Mouse (Mus musculus) midbrain, embryonic 11.5 days (tissue): ENCODE data around the gene Klhl7. TPM values are rescaled to one million over a fixed set of nuclear protein-coding genes. Genes with fewer than 3 reads are reported as not detected.

ENCODE experiments used
- ATAC-seq: fragments of 200-750 bp; cut with Nextera tagmentation; 2 replicates; pipeline ENCODE4 v1.8.0; 2017; ENCODE audit warnings: moderate TSS enrichment, moderate library complexity; ENCODE audit not compliant: low FRiP score
- DNase-seq: peaks from one replicate; pipeline ENCODE4 v3.0.0; 2015; ENCODE audit warnings: low spot score; ENCODE audit errors: missing footprints
- H3K27ac ChIP-seq: fragments of 300-500 bp; sonication (generic); 2 replicates; pipeline ENCODE4 v1.5.1; 2014; ENCODE audit warnings: low read depth, low read length
- H3K27me3 ChIP-seq: fragments of 300-500 bp; sonication (generic); 2 replicates; pipeline ENCODE4 v1.6.1; 2014; ENCODE audit warnings: mild to moderate bottlenecking, low read length, moderate library complexity, mixed read lengths; ENCODE audit not compliant: control insufficient read depth, insufficient read depth
- H3K36me3 ChIP-seq: fragments of 300-500 bp; sonication (generic); 2 replicates; pipeline ENCODE4 v1.6.1; 2014; ENCODE audit warnings: mild to moderate bottlenecking, low read length, moderate library complexity, mixed read lengths; ENCODE audit not compliant: control insufficient read depth, insufficient read depth
- H3K4me1 ChIP-seq: fragments of 300-500 bp; sonication (generic); 2 replicates; pipeline ENCODE4 v1.6.1; 2014; ENCODE audit warnings: low read length; ENCODE audit not compliant: control insufficient read depth, insufficient read depth
- H3K4me2 ChIP-seq: fragments of 300-500 bp; sonication (generic); 2 replicates; pipeline ENCODE4 v1.6.1; 2014; ENCODE audit warnings: mild to moderate bottlenecking, moderate library complexity
- H3K4me3 ChIP-seq: fragments of 300-500 bp; sonication (generic); 2 replicates; pipeline ENCODE4 v1.5.1; 2014; ENCODE audit warnings: low read depth, low read length
- H3K9ac ChIP-seq: fragments of 300-500 bp; sonication (generic); 2 replicates; pipeline ENCODE4 v1.6.1; 2014; ENCODE audit warnings: low read length
- H3K9me3 ChIP-seq: fragments of 300-500 bp; sonication (generic); 2 replicates; pipeline ENCODE4 v1.6.1; 2016; ENCODE audit warnings: low read length; ENCODE audit not compliant: control insufficient read depth
- WGBS: fragments of 180-500 bp; shearing (Covaris S2); extraction: QIAGEN DNeasy Blood & Tissue Kit; methylation state at CpG from one replicate; pipeline ENCODE4 v1.1.7; 2014; 5-methylcytosine and 5-hydroxymethylcytosine counted together
- polyA plus RNA-seq: library from polyadenylated mRNA; unstranded; fragments of >200 nt; fragmentation: Nextera tagmentation; extraction: Ambion mirVana; gene quantifications from 2 replicates; pipeline ENCODE4 v1.2.1, GENCODE M21; 2014

The Klhl7 gene
- polyA plus RNA-seq, 1 experiment from 2014 or later = 116 TPM

DNA sequence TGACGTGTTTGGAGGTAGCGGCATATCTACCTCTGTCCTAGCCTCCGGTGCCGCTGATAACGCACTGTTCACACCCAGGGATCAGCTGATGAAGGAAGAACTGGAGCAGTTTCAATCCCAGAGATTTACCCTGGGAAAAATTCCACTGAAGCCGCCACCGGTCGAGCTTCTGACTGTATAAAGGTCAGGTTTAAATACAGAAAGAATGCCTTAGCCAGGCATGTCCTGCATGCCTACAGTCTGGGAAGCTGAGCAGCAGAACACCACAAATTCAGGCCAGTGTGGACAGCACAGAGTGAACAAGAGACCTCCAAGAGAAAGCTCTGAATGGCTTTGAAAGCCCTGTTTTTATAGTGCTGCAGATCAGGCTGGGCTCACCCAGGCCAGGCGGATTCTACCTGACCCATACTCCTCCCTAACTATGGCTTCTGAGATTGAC lies 81.9 kb downstream of the Klhl7 start:
- no peak overlapping the region for H3K4me3 ChIP-seq
- no peak for ATAC-seq
- H3K4me2 ChIP-seq = no peak overlapping the region
- WGBS = 97% methylated on average over 9 of the region's 9 CpGs
- H3K27me3 ChIP-seq = no peaks in the 10 kb centered on the region
- DNase-seq = no peak
- no peaks in the 10 kb centered on the region for H3K9me3 ChIP-seq
- H3K36me3 ChIP-seq = peaks cover 5% of the 10 kb centered on the region; the same call in 1 of the 2 replicates
- H3K27ac ChIP-seq = no peak overlapping the region
- no peak overlapping the region for H3K9ac ChIP-seq
- no peaks in the 10 kb centered on the region for H3K4me1 ChIP-seq

DNA sequence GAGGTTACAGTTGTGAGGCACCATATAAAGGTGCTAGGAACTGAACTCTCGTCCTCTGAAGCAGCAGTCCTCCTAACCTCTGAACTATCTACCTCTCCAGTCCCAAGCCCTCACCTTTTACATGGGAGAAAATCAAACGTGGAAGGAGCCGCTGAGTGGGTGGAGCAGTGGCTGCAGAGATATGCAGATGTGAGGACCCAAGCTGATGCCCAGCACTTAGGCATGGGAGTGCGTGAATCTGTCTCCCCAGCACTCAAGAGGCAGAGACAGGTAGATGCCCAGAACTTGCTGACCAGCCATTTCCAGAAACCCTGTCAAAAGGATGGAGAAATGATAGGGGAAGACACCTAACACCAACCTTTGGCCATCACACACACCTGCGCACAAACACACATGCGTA lies 82.7 kb downstream of the Klhl7 start:
- Histone ChIP-seq H3K36me3 (peaks cover 3% of the 10 kb centered on the region; the same call in 1 of the 2 replicates), H3K9me3 (no peaks in the 10 kb centered on the region), H3K27me3 (no peaks in the 10 kb centered on the region), H3K9ac (no peak overlapping the region), H3K27ac (no peak overlapping the region), H3K4me3 (no peak overlapping the region), H3K4me2 (no peak overlapping the region), H3K4me1 (no peaks in the 10 kb centered on the region)
- WGBS = 90% methylated on average over 6 of the region's 6 CpGs
- ATAC-seq (no peak), DNase-seq (no peak)

DNA sequence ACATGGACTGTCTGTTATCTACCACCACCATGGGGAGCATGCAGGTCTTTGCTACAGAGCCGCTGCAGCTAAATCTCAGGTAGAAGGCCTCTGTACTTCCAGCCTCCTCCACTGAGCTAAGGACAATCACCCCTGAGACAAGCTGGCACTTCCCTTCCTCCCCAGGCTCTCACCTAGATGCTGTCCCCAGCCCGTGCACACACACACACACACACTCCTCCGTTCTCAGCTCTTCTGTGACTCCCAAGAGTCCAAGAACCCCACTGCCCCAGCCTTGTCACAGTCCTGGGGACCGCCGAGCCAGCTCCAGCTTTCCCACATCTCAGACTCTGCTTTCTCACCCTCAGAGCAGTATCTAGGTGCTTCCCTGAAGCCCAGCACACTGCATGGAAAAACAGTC lies 83.6 kb downstream of the Klhl7 start:
- WGBS = 87% methylated on average over 5 of the region's 5 CpGs
- no peak for ATAC-seq

DNA sequence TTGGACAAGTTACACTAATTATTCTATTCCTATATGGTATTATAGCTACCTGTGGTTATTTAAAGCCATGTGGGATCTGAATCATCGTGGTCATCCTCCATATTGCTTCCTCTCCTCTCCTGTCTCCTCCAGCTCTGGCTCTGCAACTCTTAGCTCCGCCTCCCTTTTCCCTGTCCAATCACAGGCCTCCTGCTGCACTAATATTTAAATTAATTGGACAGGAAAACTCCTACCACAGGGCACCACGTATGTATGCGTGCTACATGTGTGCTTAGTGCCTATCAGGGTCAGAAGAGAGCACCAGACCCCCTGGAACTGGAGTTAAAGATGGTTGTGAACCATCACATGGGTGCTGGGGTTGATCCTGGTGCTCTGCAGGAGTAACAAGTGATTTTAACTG lies 88.1 kb downstream of the Klhl7 start:
- H3K36me3 ChIP-seq = no peaks in the 10 kb centered on the region; the same call in 1 of the 2 replicates
- DNase-seq = no peak
- 79% methylated on average over 4 of the region's 4 CpGs for WGBS

More for the DNA sequence above, 83.6 kb downstream of the Klhl7 start:
- H3K9me3 ChIP-seq = no peaks in the 10 kb centered on the region
- no peaks in the 10 kb centered on the region for H3K27me3 ChIP-seq
- H3K4me1 ChIP-seq = no peaks in the 10 kb centered on the region
- no peak overlapping the region for H3K27ac ChIP-seq
- H3K9ac ChIP-seq = no peak overlapping the region
- H3K4me2 ChIP-seq = no peak overlapping the region
- peaks cover 3% of the 10 kb centered on the region; the same call in 1 of the 2 replicates for H3K36me3 ChIP-seq
- H3K4me3 ChIP-seq = no peak overlapping the region
- no peak for DNase-seq

DNA sequence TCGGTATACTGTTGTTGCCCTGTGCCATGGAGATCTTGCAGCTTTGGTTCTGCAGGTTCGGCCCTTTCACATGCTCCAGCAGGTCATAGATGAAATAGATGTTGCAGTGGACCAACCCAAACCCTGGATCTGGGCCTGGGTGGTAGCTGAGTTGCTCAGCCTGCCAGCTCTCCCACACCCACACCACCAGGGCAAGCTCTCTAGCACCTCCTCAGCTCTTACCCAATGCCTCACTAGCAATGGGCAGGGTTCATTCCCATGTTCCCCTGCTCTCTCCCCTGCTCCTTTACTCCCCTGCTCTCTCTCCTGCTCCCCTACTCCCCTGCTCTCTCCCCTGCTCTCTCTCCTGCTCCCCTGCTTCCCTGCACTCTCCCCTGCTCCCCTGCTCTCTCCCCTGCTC lies 91.4 kb downstream of the Klhl7 start:
- no peak overlapping the region for H3K4me2 ChIP-seq
- H3K27ac ChIP-seq = no peak overlapping the region
- DNase-seq (no peak), ATAC-seq (no peak)
- no peaks in the 10 kb centered on the region for H3K27me3 ChIP-seq
- H3K9ac ChIP-seq = no peak overlapping the region
- H3K36me3 ChIP-seq = no peaks in the 10 kb centered on the region
- no peaks in the 10 kb centered on the region for H3K9me3 ChIP-seq
- no peaks in the 10 kb centered on the region for H3K4me1 ChIP-seq
- 81% methylated on average over 2 of the region's 2 CpGs for WGBS
- no peak overlapping the region for H3K4me3 ChIP-seq

More for the DNA sequence above, 88.1 kb downstream of the Klhl7 start:
- no peak overlapping the region for H3K9ac ChIP-seq
- H3K27ac ChIP-seq = no peak overlapping the region
- ATAC-seq = no peak
- H3K4me1 ChIP-seq = no peaks in the 10 kb centered on the region
- no peaks in the 10 kb centered on the region for H3K9me3 ChIP-seq
- H3K27me3 ChIP-seq = no peaks in the 10 kb centered on the region
- no peak overlapping the region for H3K4me3 ChIP-seq
- H3K4me2 ChIP-seq = no peak overlapping the region

DNA sequence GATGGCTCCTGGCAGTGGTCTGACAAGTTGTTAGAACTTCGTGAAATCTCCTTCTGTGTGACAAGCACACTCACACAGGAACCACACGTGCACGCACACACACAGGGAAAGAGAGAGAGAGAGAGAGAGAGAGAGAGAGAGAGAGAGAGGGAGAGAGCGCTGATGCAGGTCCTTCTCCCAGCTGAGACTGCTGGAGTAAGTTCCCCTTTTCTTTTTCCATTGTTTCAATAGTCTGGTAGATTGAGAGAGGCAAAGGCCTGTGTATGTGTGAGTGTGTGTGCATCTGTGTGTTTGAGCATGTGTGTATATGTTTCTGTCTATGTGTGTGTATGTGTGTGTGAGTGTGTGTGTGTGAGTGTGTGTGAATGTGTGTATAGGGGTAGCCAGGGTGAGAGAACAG lies 100.6 kb downstream of the Klhl7 start:
- no peaks in the 10 kb centered on the region for H3K4me1 ChIP-seq
- WGBS = 81% methylated on average over 4 of the region's 4 CpGs
- H3K9ac ChIP-seq = no peak overlapping the region
- H3K27me3 ChIP-seq = no peaks in the 10 kb centered on the region
- H3K4me3 ChIP-seq = no peak overlapping the region
- ATAC-seq (no peak), DNase-seq (no peak)
- no peaks in the 10 kb centered on the region for H3K9me3 ChIP-seq
- no peak overlapping the region for H3K27ac ChIP-seq
- no peak overlapping the region for H3K4me2 ChIP-seq
- H3K36me3 ChIP-seq = no peaks in the 10 kb centered on the region

DNA sequence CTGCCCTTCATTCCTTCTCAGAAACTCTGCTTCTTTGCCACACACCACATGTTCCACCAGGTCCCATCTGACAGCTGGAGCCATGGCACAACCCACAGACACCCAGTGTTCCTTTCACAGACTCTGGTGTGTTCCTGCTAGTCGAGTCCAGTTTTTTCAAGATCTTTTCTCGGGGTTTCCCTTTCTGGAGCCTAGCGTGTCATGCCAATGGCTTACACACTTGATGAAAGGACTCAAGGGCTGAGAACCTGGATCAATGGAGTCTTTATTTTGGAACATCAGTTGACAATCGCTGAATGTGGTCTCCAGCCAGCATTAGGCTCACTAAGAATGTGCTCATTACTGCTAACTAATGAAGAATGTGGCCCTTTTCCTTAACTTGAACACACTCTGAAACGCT lies 102.1 kb downstream of the Klhl7 start:
- Histone ChIP-seq H3K36me3 (no peaks in the 10 kb centered on the region), H3K27me3 (no peaks in the 10 kb centered on the region), H3K4me2 (no peak overlapping the region), H3K4me3 (no peak overlapping the region), H3K27ac (no peak overlapping the region), H3K9ac (no peak overlapping the region), H3K4me1 (no peaks in the 10 kb centered on the region), H3K9me3 (no peaks in the 10 kb centered on the region)
- no peak for DNase-seq
- 80% methylated on average over 5 of the region's 5 CpGs for WGBS
- ATAC-seq = no peak

DNA sequence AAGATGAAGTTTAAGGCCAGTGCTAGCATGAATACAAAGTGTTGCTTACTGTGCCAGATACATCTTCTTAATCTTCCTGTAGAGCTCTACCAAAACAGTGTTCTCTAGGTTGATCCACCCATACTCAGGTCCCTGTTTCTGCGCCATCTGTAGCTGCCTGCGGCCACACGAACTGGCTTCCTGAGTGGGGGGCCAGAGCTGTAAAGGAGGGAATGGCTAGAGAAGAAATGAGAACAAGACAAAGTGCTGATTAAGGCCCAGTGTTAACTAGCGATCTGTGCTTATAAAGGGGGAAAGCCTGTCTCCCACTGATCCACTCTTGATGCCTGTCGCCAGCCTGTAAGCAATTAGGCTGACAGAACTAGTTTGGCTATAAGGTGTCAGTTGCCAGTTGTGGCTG lies 102.9 kb downstream of the Klhl7 start:
- Histone ChIP-seq H3K9ac (no peak overlapping the region), H3K36me3 (no peaks in the 10 kb centered on the region), H3K9me3 (no peaks in the 10 kb centered on the region), H3K4me3 (no peak overlapping the region), H3K4me2 (no peak overlapping the region), H3K27me3 (no peaks in the 10 kb centered on the region), H3K4me1 (no peaks in the 10 kb centered on the region), H3K27ac (no peak overlapping the region)
- ATAC-seq = no peak
- WGBS = 84% methylated on average over 5 of the region's 5 CpGs
- peak; percentile 73 for DNase-seq

DNA sequence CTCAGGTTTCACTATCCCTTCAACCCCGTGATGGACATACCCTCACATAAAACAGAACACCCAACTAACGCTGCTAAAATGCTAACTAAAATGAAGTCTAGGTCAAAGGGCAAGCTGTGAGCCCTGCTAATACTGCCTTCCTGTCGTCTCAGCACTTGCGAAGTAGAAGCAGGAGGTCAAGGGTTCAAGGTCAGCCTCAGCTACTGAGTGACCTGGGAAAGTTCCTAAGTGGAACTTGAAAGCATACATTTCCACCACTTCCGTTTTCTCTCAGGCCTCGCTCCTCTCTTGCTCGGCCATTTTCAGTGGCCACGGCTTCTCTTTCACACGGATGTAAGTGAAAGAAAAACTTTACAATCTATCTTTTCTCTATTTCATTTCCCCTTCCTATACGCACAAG lies 107.6 kb downstream of the Klhl7 start:
- H3K4me1 ChIP-seq = no peaks in the 10 kb centered on the region
- H3K4me3 ChIP-seq = no peak overlapping the region
- H3K36me3 ChIP-seq = no peaks in the 10 kb centered on the region
- 80% methylated on average over 10 of the region's 10 CpGs for WGBS
- H3K4me2 ChIP-seq = no peak overlapping the region
- DNase-seq (no peak), ATAC-seq (no peak)
- H3K27me3 ChIP-seq = no peaks in the 10 kb centered on the region
- H3K27ac ChIP-seq = no peak overlapping the region
- no peaks in the 10 kb centered on the region for H3K9me3 ChIP-seq
- H3K9ac ChIP-seq = no peak overlapping the region

DNA sequence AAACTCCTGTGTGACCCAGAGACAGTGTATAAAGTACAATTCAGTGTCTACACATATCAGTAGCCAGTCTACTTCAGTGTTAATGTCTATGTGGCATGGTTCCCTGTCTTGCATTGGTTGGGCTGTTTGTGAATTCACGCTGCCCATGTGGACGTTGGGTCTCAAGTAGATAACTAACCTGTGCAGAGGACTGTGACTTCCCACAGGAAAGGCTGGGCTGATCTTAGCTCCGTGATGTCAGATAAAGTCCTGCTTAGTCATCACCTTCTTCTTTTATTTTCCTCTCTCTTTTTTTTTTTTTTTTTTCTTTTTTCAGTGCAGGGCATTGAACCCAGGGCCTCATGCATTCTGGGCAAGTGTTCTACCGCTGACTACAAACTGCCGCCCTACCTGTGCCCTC lies 108.1 kb downstream of the Klhl7 start:
- no peaks in the 10 kb centered on the region for H3K27me3 ChIP-seq
- no peaks in the 10 kb centered on the region for H3K36me3 ChIP-seq
- no peak overlapping the region for H3K9ac ChIP-seq
- H3K27ac ChIP-seq = no peak overlapping the region
- no peaks in the 10 kb centered on the region for H3K4me1 ChIP-seq
- 89% methylated on average over 5 of the region's 5 CpGs for WGBS
- DNase-seq (no peak), ATAC-seq (no peak)
- H3K9me3 ChIP-seq = no peaks in the 10 kb centered on the region
- no peak overlapping the region for H3K4me3 ChIP-seq
- H3K4me2 ChIP-seq = no peak overlapping the region
